Mouse (Mus musculus): Measurements from ENCODE around the gene Met. TPM values are rescaled to one million over a fixed set of nuclear protein-coding genes. Genes with fewer than 3 reads are reported as not detected.

Gene Met
- polyA plus RNA-seq, 1 experiment from 2014 or later, result 4.5 TPM

DNA sequence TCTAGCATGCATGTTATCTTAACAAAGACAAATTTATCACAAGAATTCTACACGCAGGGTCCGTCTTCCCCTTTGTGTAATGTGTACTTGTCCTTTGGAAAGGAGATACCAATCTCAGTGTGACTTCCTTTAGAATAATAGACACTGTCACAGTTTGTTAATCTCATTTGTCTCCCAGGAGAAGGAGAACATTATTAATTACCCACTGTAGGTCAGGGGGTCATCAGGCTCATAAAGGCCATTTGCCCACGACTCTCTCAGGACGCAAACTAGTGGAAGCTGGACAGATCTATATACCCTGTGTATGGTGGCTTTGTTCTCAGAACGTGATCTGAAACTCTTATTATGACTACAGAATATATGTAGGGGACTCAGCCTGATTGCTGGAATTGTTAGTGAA, 12.3 kb upstream of the Met start:
- no peak for TF ChIP-seq CTCF (IDR thresholded peaks at IDR 0.05; ENCODE audit: low read depth)
- TF ChIP-seq EP300 (optimal IDR thresholded peaks at IDR 0.05), result no peak
- no peak for ATAC-seq (ENCODE audit: low FRiP score, low TSS enrichment)
- H3K27ac ChIP-seq (replicated peaks), result no peak overlapping the region
- H3K9me3 ChIP-seq (ENCODE audit: control insufficient read depth, low read length), result no peaks in the 10 kb centered on the region
- no peaks in the 10 kb centered on the region for H3K4me1 ChIP-seq (replicated peaks; ENCODE audit: control insufficient read depth, insufficient read depth)
- no peak overlapping the region for H3K4me2 ChIP-seq (replicated peaks; ENCODE audit: low read depth)
- no peak for DNase-seq (ENCODE audit: low spot score)
- H3K4me3 ChIP-seq (ENCODE audit: low read depth, low read length), result no peak overlapping the region
- H3K27me3 ChIP-seq (ENCODE audit: control insufficient read depth, insufficient read depth, low read length), result no peaks in the 10 kb centered on the region
- H3K36me3 ChIP-seq (ENCODE audit: control insufficient read depth, insufficient read depth, low read length), result no peaks in the 10 kb centered on the region
- WGBS, result 44% methylated on average over 5 of the region's 5 CpGs
- no peak overlapping the region for H3K9ac ChIP-seq (ENCODE audit: low read length)

DNA sequence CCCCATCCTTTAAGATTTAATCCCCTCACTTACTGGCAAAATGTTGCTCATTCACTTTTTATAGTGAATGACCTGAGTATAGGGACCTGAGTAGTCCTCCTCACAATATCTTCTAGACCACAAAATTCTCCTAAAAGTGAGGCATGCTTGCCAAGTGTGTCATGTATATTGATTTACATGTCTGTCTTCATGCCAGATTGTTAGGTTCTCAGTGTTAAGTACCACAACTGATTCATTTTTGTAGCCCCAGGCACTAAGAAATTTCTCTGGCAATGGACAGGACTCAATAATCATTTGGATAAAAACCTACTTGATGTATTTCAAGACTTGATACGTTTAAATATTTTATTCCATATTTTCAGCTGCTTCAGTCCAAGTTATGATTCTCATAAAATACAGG, 8.5 kb upstream of the Met start:
- no peak overlapping the region for H3K27ac ChIP-seq (replicated peaks)
- H3K4me2 ChIP-seq (replicated peaks; ENCODE audit: low read depth), result no peak overlapping the region
- H3K9me3 ChIP-seq (ENCODE audit: control insufficient read depth, low read length), result no peaks in the 10 kb centered on the region
- no peaks in the 10 kb centered on the region for H3K36me3 ChIP-seq (ENCODE audit: control insufficient read depth, insufficient read depth, low read length)
- TF ChIP-seq EP300 (optimal IDR thresholded peaks at IDR 0.05), result no peak
- TF ChIP-seq CTCF (IDR thresholded peaks at IDR 0.05; ENCODE audit: low read depth), result no peak
- DNase-seq (ENCODE audit: low spot score) (no peak), ATAC-seq (ENCODE audit: low FRiP score, low TSS enrichment) (no peak)
- H3K9ac ChIP-seq (ENCODE audit: low read length), result no peak overlapping the region
- no peaks in the 10 kb centered on the region for H3K27me3 ChIP-seq (ENCODE audit: control insufficient read depth, insufficient read depth, low read length)
- no peaks in the 10 kb centered on the region for H3K4me1 ChIP-seq (replicated peaks; ENCODE audit: control insufficient read depth, insufficient read depth)
- H3K4me3 ChIP-seq (ENCODE audit: low read depth, low read length), result no peak overlapping the region
- 86% methylated on average over 1 of the region's 1 CpGs for WGBS

DNA sequence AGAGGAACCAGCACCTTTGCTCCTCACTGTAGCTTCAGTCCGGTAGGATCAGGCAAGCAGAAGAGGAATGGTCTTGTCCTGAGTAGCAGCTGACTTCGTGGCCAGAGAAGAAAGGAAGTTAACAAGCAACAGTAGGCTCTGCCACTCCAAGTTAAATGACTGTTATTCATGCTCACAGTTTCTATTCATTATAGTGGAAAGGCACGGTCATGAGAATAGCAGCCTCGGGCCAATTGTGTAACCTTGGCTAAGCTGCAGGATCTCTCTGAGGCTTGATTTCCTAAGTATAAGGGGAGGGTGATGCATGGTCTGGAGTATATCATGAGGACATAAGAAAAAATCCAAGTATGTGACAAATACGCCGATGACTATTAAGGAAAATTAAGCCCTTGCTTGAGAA, 4.0 kb upstream of the Met start:
- H3K36me3 ChIP-seq (ENCODE audit: control insufficient read depth, insufficient read depth, low read length), result no peaks in the 10 kb centered on the region
- ATAC-seq (ENCODE audit: low FRiP score, low TSS enrichment), result no peak
- H3K9me3 ChIP-seq (ENCODE audit: control insufficient read depth, low read length), result no peaks in the 10 kb centered on the region
- H3K4me2 ChIP-seq (replicated peaks; ENCODE audit: low read depth), result no peak overlapping the region
- H3K4me3 ChIP-seq (ENCODE audit: low read depth, low read length), result no peak overlapping the region
- no peaks in the 10 kb centered on the region for H3K27me3 ChIP-seq (ENCODE audit: control insufficient read depth, insufficient read depth, low read length)
- H3K9ac ChIP-seq (ENCODE audit: low read length), result no peak overlapping the region
- no peak for DNase-seq (ENCODE audit: low spot score)
- no peaks in the 10 kb centered on the region for H3K4me1 ChIP-seq (replicated peaks; ENCODE audit: control insufficient read depth, insufficient read depth)
- H3K27ac ChIP-seq (replicated peaks), result no peak overlapping the region
- TF ChIP-seq CTCF (IDR thresholded peaks at IDR 0.05; ENCODE audit: low read depth), result no peak
- TF ChIP-seq EP300 (optimal IDR thresholded peaks at IDR 0.05), result no peak
- 54% methylated on average over 6 of the region's 6 CpGs for WGBS

- WGBS, result 81% methylated on average over 7 of the region's 7 CpGs
- ATAC-seq (ENCODE audit: low FRiP score, low TSS enrichment) (no peak), DNase-seq (ENCODE audit: low spot score) (no peak)
- no peaks in the 10 kb centered on the region for H3K36me3 ChIP-seq (ENCODE audit: control insufficient read depth, insufficient read depth, low read length)
- H3K27ac ChIP-seq (replicated peaks), result no peak overlapping the region
- H3K4me3 ChIP-seq (ENCODE audit: low read depth, low read length), result no peak overlapping the region
- TF ChIP-seq EP300 (optimal IDR thresholded peaks at IDR 0.05) (no peak), CTCF (IDR thresholded peaks at IDR 0.05; ENCODE audit: low read depth) (no peak)
- H3K9me3 ChIP-seq (ENCODE audit: control insufficient read depth, low read length), result no peaks in the 10 kb centered on the region
- no peak overlapping the region for H3K4me2 ChIP-seq (replicated peaks; ENCODE audit: low read depth)
- H3K27me3 ChIP-seq (ENCODE audit: control insufficient read depth, insufficient read depth, low read length), result no peaks in the 10 kb centered on the region
- no peaks in the 10 kb centered on the region for H3K4me1 ChIP-seq (replicated peaks; ENCODE audit: control insufficient read depth, insufficient read depth)
- H3K9ac ChIP-seq (ENCODE audit: low read length), result no peak overlapping the region
Observed at GRCm38 (mm10) chr6:17461435-17461834, 2.2 kb upstream of the Met start.

- no peaks in the 10 kb centered on the region for H3K4me1 ChIP-seq (replicated peaks; ENCODE audit: control insufficient read depth, insufficient read depth)
- no peaks in the 10 kb centered on the region for H3K36me3 ChIP-seq (ENCODE audit: control insufficient read depth, insufficient read depth, low read length)
- 6% methylated on average over 15 of the region's 15 CpGs for WGBS
- peak overlapping the region; percentile 90 for H3K27ac ChIP-seq (replicated peaks)
- DNase-seq (ENCODE audit: low spot score) (peak; percentile 70), ATAC-seq (ENCODE audit: low FRiP score, low TSS enrichment) (peak; percentile 94)
- H3K9me3 ChIP-seq (ENCODE audit: control insufficient read depth, low read length), result no peaks in the 10 kb centered on the region
- H3K4me3 ChIP-seq (ENCODE audit: low read depth, low read length), result peak overlapping the region; percentile 73
- TF ChIP-seq CTCF (IDR thresholded peaks at IDR 0.05; ENCODE audit: low read depth) (no peak), EP300 (optimal IDR thresholded peaks at IDR 0.05) (no peak)
- H3K9ac ChIP-seq (ENCODE audit: low read length), result peak overlapping the region; percentile 79
- H3K4me2 ChIP-seq (replicated peaks; ENCODE audit: low read depth), result peak overlapping the region; percentile 88
- no peaks in the 10 kb centered on the region for H3K27me3 ChIP-seq (ENCODE audit: control insufficient read depth, insufficient read depth, low read length)
Observed at GRCm38 (mm10) chr6:17464281-17465025, 853 bp downstream of the Met start.

GRCm38 (mm10) chr6:17466526-17466925, 2.9 kb downstream of the Met start:
- H3K9me3 ChIP-seq (ENCODE audit: control insufficient read depth, low read length), result no peaks in the 10 kb centered on the region
- H3K36me3 ChIP-seq (ENCODE audit: control insufficient read depth, insufficient read depth, low read length), result no peaks in the 10 kb centered on the region
- DNase-seq (ENCODE audit: low spot score) (no peak), ATAC-seq (ENCODE audit: low FRiP score, low TSS enrichment) (no peak)
- no peak overlapping the region for H3K27ac ChIP-seq (replicated peaks)
- no peak for TF ChIP-seq CTCF (IDR thresholded peaks at IDR 0.05; ENCODE audit: low read depth)
- no peak for TF ChIP-seq EP300 (optimal IDR thresholded peaks at IDR 0.05)
- H3K4me2 ChIP-seq (replicated peaks; ENCODE audit: low read depth), result no peak overlapping the region
- H3K4me1 ChIP-seq (replicated peaks; ENCODE audit: control insufficient read depth, insufficient read depth), result no peaks in the 10 kb centered on the region
- no peak overlapping the region for H3K4me3 ChIP-seq (ENCODE audit: low read depth, low read length)
- H3K27me3 ChIP-seq (ENCODE audit: control insufficient read depth, insufficient read depth, low read length), result no peaks in the 10 kb centered on the region
- no peak overlapping the region for H3K9ac ChIP-seq (ENCODE audit: low read length)
- WGBS, result 69% methylated on average over 3 of the region's 3 CpGs
